Mouse (Mus musculus) adrenal gland, postnatal 14 days (tissue): ENCODE measurements around the gene Iqce. TPM values are rescaled to one million over a fixed set of nuclear protein-coding genes. Genes with fewer than 3 reads are reported as not detected.

Experiments used
- DNase-seq: peaks from one replicate; pipeline ENCODE4 v3.0.0; 2021; ENCODE audit warnings: mixed read lengths
- total RNA-seq: library from RNA; stranded (reverse); gene quantifications from 2 replicates; pipeline ENCODE4 v1.2.3, GENCODE M21; 2021

Iqce gene
- total RNA-seq, 1 experiment from 2014 or later, result 19.0 TPM

DNA sequence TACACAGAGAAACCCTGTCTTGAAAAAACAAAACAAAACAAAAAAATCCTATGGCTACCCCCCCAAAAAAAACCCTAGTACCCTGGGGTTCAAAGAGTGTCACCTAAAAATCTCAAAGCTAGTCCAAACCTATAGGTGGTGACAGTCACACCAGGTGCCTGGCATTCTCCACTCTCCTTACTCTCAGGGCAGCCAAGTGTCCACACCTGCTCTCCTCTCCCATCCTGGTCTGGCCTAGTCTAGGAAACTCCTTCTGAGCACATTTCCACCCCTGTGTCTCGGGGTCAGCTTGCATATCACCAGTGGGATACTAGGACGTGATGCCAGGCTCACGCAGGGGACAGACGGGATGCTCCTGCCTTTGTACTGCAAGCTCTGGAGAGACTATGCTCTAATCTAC is 62.9 kb downstream of the Iqce start:
- no peak for DNase-seq

- no peak for DNase-seq
Measured at GRCm38 (mm10) chr5:140638484-140638883, 63.7 kb downstream of the Iqce start.

DNA sequence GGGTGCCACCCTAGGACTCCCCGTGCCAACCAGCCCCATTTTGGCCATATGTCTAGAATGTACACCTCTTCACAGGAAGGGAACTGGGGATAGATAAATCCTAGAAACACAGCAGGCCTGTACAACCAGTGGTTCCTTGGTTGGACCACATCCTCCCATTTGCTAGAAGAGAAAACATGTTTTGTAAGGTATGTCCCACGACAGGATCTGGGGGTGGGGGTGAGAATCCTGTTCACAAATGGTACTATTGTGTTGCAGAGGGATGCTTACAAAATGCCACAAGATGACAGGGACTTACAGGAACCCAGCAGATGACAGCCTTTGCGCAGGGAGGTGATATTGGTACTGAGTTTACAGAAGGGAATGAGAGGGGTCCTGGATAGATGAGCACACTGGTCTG is 64.2 kb downstream of the Iqce start:
- no peak for DNase-seq

DNA sequence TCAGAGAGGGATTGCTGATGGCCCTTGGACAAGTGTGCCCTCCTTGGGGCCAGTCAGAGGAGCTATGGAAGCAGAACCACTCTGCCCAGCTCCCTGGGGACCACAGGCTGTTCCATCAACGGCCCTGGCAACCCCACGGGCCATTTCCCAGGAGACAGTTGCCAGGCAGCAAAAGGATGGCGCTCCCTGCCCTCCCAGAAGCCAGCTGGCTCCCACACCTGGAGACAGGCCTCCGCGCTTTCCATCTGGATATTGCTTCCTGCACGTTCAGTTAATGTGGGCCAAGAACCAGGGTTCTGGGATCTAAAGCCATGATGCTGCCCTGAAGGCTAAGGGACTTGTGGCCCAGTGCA is 65.1 kb downstream of the Iqce start:
- peak; percentile 74 for DNase-seq

GRCm38 (mm10) chr5:140636316-140637057 is 65.7 kb downstream of the Iqce start:
- no peak for DNase-seq

- DNase-seq, result no peak
Measured at GRCm38 (mm10) chr5:140634798-140635722, 67.1 kb downstream of the Iqce start.

DNA sequence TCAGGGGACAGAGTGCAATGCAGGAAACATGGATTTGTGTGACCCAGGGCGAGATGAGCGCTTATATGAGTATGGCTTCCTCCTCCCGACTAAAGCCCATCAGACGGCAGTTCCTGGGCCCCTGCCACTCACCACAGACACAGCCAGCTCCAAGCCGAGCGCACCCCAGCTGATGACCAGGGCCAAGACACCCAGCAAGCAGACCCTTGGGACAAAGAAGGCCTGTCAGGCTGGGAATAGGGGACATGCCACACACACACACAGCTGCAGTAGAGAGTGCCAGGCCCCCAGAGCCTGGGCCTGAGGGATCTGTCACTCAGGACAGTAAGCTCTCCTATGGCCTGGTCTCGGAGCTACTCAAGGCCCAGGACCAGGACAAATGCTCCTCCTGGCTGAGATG is 68.7 kb downstream of the Iqce start:
- no peak for DNase-seq

- DNase-seq, result no peak
Measured at GRCm38 (mm10) chr5:140628995-140629394, 73.2 kb downstream of the Iqce start.

- no peak for DNase-seq
Measured at GRCm38 (mm10) chr5:140627580-140627979, 74.6 kb downstream of the Iqce start.

DNA sequence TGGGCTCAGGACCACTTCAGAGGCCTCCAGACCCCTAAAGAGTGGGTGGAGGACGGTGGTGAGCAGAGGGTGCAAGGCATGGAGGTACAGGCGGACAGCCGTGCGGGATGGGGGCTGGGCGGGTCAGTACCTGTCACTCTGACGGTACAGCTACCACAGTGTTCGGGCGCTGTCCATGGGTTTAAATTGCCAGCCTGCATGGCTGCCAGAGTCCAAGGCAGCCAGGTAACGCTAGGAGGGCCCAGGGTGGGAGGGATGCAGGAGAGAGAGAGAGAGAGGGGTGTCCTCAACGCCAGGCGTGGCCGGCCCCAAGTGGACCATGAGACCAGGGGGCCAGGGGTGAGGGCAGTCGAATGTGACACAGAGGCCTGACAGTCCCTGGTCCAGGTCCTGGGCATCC is 77.2 kb downstream of the Iqce start:
- no peak for DNase-seq

GRCm38 (mm10) chr5:140624238-140624637 is 77.9 kb downstream of the Iqce start:
- no peak for DNase-seq

DNA sequence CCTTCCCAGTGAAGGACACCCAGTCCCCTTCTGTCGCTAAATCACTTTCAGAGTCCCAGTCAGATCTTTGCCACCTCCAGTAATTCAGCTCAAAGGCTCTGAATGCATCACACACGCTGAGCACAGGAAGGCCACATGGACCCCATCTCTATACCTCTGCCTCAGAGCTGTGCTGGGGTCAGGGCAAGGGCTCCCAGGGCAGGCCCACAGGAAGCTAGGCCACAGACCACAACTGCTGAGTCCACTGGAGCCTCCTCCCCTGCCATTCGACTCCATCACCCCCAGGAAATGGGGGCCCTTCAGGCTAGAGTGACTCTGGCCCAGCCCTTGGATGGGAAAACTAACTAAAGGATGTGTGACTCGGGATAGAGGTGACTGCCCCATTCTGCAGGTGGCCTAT is 78.4 kb downstream of the Iqce start:
- DNase-seq, result no peak

- no peak for DNase-seq
Measured at GRCm38 (mm10) chr5:140622978-140623670, 79.1 kb downstream of the Iqce start.

- peak; percentile 77 for DNase-seq
Measured at GRCm38 (mm10) chr5:140621517-140621916, 80.7 kb downstream of the Iqce start.

DNA sequence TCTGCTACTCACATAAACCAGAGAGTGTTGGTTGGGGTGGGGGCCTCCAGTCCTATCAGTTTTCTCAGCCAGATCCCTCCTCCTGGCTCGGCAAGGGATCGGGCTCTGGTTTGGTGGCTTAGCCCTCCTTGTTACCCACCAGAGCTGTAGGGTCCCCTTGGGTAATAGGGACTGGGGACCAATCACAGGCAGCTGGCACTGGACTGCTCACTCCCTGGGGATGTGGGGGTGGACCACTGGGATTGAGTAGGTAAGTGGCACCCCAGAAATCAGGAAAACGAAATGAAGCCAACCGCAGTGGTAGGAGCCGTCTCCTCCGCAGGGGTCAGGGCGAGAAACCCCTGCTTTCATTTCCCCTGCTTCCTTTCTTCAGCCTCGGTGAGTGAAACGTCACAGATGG is 81.1 kb downstream of the Iqce start:
- no peak for DNase-seq

- DNase-seq, result no peak
Measured at GRCm38 (mm10) chr5:140619895-140620736, 82.1 kb downstream of the Iqce start.

GRCm38 (mm10) chr5:140619151-140619771 is 82.9 kb downstream of the Iqce start:
- DNase-seq, result peak; percentile 86

DNA sequence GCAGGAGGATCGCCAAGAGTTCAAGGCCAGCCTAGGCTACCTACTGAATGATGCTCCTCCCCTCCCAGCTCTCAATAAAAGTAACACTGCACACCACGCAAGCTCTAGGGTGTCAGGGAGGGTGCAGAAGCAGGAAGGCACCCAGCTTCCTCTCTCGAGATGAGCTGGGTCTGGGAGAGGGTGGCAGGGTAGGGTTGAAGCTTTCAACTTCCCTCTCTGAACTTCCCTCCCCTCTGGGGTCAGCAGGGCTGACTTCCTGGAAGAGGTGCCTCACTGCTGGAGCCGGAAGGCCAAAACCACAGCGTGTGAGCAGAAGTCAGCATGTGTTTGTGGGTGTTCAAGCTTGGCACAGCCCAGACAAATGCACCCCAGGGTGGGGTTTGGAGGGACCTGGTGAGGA is 84.5 kb downstream of the Iqce start:
- DNase-seq, result peak; percentile 42

DNA sequence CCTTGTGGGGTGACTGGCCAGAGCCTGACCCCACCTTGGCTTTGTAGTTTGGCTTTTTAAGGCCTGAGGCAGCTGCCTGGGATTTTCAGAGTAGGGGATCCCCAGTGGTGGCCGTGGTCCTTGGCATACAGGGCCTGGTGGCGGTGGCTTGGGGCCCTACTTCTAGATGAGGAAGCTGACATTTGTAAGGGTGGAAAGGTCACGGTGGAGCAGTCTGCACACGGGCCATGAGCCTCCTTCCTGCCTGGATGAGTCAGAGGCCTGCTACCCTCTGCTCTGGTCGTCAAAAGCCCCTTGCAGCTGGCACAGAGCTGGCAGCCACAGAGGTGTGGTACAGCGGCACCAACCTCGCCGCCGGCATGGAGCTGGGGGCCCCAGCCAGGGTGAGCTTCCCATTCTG is 85.5 kb downstream of the Iqce start:
- DNase-seq, result peak; percentile 58

- no peak for DNase-seq
Measured at GRCm38 (mm10) chr5:140616110-140616503, 86.1 kb downstream of the Iqce start.

GRCm38 (mm10) chr5:140615321-140616109 is 86.7 kb downstream of the Iqce start:
- DNase-seq, result no peak
